Mouse (Mus musculus) liver, adult (tissue): Measurements from ENCODE around the gene Pmf1.
"Not testable (repeated sequence)": the region's sequence is repeated elsewhere in the genome, so short reads cannot be mapped to it uniquely, and the experiment has no call there.

ENCODE experiments used
- GATA4 ChIP-seq: IDR thresholded peaks from 2 replicates; pipeline ENCODE4 v1.6.1; 2014; ENCODE audit warnings: mild to moderate bottlenecking, low read length; ENCODE audit not compliant: insufficient replicate concordance

The Pmf1 gene

DNA sequence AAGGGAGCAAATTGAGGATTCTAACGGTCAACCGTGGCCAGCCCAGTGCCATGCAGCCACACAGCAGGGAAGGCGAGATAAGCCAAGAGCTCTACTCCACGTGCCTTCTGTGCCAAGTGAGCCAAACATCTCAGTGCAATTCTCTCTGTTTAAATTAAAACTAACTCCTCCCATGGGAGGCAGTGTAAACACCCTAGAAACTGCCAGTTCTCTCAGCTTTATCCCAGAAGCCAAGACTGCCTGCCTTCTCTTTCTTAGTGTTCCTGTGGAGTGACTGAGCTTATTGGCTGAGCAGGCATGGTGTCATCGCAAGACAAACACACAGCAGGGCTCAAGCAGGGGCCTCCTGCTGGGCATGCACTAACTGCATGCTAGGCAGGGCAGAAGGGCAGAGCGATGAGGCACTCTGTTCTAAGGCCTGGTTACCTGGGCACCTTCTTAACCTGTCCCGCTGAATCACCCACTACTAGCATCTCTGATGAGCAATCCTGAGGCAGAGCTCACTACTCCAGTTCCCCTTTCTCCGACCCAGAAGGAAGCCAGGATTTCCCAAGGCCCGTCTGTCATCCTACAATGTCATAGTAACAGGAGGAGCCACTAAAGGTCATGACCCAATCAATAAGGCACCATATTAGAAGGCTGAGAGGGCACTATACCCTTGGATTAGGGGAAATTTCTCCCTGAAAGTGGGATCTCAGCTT lies 12.0 kb upstream of the Pmf1 start:
- TF ChIP-seq GATA4: peak; percentile 70; the same call in 1 of the 2 replicates

DNA sequence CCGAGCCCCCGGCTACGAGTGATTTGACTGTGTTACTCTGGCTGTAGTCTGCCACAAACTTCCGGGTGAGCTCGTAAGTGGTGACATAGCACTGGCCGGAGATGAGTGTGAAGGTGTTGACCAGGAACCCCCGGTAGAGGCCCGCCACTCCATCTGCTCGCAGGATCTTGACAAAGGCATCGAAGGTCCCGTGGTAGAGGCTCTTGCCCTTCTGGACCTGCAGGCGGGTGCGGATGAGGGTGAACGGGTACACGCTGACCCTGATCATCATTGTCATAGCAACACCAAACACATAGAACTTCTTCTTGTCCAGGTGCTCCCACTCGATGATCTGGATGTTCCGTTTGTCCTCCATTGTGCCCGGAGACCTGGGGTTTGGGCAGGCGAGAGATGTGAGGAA lies 10.6 kb upstream of the Pmf1 start:
- TF ChIP-seq GATA4: no peak

DNA sequence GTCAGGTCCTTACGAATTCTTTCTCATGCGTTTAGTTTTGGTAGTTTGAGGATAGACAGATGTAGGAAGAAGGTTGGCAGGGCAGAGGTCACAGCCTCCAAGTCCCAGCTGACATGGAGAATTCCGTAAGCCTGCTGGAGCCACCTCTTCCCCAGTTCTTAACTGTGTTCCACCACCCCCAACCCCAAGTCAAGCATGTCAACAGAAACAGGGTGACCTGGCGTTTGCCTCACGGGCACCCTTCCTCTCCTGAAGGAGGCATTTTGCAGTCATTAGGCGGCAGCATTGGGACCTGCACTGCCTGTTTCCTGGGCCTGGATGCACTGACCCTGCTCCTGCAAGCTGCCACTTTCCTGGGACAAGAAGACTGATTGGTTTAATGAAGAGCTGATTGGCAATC lies 7.9 kb upstream of the Pmf1 start:
- TF ChIP-seq GATA4: no peak

DNA sequence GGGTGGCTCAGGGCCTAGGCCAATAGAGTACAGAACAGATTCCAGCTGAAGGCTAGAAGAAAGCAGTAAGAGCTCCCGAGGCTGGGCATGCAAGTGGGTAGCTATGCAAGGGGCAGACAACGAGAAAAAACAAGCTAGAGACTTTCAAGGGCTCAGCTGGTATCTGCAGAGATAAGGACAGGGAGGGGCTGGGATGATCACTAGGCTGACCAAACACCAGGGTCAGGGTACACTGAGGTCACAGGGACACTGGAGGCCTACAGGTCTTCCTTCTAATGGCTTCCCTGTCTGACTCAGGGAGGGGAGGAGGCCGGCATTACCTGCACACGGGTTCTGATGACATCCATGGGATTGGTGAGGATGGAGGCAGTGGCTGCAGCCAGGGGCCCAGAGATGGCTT lies 5.5 kb upstream of the Pmf1 start:
- TF ChIP-seq GATA4: peak; percentile 82; the same call in 1 of the 2 replicates

DNA sequence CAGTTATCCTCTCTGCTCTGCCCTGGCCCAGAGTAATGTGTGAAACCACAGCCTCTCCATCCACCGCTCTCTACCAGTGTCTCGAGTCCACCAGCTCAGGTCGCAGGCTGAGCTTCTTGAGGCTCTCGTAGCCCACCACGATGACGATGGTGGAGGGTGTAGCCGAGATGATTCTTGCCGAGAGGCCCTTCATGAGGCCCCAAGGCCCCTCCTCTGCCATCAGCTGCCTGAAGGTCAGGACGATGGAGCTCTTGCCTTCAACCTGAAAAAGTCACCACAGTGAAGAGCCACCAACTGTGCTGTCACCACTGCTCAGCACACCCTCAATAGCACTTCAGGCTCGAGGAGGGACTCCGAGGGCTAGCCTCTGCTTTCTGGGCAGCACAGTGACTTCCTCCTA lies 2.5 kb upstream of the Pmf1 start:
- TF ChIP-seq GATA4: no peak

DNA sequence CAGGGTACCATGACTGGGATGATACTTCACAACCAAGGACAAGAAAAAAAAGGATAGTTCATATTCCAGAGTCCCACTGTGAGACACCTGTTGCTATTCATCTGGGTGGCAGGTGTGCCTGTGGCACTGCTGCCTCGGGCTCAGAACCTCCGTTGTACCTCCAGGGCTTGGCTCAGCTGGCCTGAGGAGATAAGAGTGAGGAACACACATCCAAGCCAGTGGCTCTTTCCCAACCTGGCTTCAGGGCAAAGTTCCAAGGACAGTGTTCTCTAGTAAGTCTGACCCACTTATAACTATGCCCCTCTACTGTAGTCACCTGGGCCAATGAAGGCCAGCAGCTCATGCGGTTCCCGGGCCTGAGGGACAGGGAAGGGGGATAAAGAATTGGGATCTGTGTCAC lies 1.6 kb upstream of the Pmf1 start:
- TF ChIP-seq GATA4: peak; percentile 96; the same call in 1 of the 2 replicates

DNA sequence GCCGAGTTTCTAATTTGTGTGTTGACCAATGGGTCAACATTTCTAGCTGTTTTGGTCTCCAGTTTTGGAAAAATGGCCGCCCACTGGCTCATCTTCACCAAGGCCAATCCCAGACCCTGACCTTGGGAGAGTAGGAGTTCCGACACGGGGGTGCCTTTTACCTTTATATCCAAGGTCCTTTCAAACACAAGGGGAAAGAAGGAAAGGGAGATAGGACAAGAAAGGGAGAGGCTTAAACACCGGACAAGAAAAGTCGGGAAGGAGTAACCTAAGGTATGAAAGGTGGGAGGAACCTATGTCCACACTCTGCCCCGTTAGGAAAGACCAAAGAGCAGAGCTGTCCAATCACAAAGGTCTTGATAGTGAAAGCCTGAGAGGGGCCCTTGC lies 507 bp upstream of the Pmf1 start:
- TF ChIP-seq GATA4: no peak

DNA sequence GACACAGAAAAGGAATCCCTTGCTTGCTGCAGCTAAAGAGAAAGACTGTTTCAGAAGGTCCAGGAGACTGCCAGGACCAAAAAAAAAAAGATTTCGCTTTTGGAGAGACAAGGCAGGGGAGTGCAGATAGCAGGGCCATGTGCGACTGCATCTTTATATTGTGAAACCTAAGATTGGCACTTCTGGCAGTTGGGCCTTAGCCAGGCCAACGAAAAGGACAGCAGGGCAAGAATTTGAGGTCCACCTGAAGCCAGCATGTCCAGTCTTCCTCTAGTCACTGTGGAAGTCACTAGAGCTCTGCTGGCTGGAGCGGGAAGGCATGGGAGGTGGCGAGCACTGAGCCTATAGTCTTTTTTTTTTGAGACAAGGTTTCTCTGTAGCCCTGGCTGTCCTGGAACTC lies 1.2 kb downstream of the Pmf1 start:
- no peak for TF ChIP-seq GATA4

DNA sequence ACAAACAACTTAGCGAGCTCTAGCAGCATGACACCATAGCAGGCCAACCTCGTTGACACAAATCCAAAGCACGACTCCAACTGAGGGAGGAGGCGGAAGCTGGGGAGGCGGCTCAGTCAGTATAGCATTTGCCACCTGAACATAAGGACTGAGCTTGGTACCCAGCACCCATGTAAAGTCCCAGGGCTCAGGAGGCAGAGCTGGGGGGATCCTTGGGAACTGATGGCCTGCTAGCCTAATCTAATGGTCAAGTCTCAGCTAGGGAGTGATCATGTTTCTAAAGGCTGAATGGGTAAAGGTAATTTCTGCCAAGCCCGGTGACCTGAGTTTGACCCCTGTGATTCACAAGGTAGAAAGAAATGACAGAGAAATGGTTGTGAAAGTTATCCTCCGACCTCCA lies 2.6 kb downstream of the Pmf1 start:
- no peak for TF ChIP-seq GATA4

DNA sequence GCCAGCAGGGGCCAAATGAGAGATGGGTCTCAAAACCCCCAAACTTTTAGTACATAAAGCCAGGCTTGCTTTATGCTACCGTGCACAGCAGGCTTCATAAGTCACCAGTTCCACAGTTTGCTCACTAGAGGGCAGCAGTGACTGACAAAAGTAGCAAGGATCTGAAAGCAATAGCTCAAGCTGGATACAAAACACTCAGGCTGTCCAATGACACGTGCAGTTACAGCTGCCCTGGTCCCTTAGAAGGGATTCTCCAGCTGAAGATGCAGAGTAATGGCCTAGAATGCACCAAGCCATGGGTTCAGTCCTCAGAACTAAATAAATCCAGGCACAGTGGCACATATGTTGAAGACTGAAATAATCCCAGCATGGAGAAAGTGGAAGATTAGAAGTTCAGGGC lies 3.0 kb downstream of the Pmf1 start:
- no peak for TF ChIP-seq GATA4

DNA sequence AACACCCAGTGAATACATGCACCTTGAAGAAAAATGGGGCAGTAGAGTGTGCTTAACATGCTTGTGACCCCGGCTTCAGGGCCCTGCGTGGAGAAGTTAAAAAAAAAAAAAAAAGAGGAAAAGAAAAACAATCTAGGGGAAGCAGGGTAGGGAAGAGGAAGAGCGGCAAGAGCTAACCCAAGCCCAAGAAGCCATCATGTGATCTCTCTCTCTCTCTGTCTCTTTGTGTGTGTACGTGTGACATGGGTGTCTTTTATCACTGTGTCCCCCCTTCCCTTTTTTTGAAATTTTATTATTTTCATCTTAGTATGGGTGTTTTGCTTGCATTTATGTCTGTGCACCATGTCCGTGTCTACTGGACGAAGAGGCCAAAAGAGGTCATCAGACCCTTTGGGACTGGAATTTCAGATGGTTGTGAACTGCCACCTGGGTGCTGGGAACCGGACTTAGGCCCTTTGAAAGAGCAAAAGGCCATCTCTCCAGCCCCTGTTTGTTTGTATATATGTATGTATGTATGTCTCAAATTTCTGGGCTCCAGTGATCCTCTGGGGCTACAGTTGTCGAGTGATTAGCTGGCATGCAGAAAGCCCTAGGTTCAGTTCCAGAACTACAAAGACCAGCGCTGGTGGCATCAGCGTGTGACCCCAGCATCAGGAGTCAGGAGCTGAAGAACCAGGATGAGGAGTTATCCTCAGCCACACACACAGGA lies 6.5 kb downstream of the Pmf1 start:
- no peak for TF ChIP-seq GATA4

DNA sequence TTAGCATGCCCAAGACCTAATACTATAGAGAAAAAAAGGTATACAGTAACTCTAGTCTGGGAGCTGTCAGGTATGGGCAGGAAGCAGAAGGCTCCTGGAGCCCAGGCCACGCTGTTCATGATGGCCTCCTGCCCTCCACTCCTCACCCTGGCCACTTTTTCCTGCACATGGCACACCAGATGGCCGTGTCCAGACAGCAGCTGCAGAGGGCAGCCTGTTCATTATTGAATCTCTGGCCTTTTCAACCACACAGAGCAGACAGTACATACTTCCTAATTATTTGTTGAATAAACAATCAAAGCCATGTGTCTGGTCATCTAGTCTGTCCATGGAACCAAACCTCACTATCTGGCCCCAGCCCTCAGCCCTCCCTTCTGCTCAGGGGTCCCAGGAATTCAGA lies 11.5 kb downstream of the Pmf1 start:
- TF ChIP-seq GATA4: no peak

DNA sequence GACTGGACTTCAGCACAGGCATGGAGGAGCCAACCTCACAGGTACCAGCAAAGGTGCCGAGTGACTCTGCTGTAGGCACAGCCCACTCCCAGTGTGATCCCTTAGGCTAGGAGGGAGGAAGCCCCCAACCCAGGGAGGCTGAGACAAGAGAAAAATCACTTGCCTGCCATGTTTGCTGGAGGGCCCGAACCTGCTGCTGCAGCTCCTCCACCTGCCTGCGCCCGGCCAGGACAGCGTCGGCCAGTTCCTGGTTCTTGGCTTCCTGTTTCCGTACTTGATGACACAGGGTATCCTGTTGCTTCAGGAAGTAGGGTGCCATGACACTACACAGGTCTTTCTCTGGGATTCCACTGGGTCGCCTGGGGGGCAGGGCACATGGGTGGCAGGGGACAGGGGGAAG lies 14.4 kb downstream of the Pmf1 start:
- no peak for TF ChIP-seq GATA4

DNA sequence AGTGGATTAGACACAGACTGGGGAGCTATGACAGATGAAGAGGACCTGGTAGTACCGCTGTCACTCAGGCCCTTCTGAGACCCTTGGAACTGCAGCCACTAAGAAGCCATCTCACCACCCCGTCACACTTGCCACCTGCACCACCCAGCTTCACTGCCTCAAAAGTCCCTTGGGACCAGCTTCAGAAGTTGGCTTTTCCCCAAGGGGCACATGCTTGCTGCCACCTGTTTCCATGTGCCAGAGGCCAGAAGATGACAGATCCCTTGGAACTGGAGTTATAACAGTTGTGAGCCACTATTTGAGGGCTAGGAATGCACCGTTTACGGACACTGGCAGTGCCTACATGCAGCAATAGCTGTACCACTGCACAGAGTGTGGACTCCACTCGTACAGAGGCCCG lies 14.8 kb downstream of the Pmf1 start:
- no peak for TF ChIP-seq GATA4

DNA sequence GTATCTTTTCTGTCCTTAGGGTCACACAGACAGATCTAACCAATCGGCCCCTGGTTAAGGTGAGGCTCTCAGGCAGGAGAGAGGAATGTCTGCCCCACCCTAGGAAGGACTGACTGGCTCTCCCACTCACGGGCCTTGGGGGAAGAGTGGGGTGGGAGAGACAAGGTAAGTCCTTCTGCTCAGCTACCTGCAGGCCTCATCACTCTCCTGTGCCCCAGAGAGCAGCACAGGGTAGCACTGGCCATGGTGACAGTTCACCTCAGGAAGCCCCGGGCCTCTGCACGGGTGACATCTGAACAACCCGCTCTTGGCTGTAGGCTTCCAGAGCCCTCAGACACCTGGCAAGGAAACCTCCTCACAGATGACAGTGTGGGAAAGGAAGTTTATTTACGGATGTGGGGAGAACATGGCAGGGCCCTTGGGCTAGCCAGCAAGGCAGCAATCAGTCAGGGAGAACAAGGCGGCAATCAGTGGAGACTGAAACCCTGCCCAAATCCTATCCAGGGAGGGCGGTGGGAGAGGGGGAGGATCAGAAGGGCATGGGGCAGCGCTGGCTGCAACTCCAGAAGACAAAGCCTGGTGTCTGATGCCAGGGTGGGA lies 16.3 kb downstream of the Pmf1 start:
- TF ChIP-seq GATA4: no peak

DNA sequence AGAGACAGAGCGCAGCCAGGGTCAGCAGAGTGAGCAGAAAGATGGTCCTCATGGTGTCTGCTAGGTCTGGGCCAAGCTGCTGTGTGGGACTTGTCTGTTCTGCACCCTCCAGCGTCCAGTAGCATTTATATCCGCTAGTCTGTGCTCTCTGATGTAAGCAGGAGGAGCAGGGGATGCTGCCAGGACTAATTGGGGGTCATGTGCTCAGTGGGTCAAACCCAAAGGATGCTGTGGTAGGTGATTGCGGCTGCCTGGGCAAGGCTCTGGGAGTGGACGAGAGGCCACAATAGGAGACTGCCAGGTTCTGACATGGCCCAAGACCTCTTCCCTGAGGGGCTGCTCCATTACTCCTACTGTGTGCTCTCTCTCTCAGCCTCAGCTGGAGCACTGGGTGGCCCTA lies 25.8 kb downstream of the Pmf1 start, which contains the start of gene Bglap:
Gene Bglap, minus strand, starts transcription at position 101 of the 400 bp plus-strand sequence.
- no peak for TF ChIP-seq GATA4

DNA sequence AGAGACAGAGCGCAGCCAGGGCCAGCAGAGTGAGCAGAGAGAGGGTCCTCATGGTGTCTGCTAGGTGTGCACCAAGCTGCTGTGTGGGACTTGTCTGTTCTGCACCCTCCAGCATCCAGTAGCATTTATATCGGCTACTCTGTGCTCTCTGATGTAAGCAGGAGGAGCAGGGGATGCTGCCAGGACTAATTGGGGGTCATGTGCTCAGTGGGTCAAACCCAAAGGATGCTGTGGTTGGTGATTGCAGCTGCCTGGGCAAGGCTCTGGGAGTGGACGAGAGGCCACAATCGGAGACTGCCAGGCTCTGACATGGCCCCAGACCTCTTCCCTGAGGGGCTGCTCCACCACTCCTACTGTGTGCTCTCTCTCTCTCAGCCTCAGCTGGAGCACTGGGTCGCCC lies 31.5 kb downstream of the Pmf1 start, which contains the start of gene Bglap2:
Gene Bglap2, minus strand, starts transcription at position 101 of the 400 bp plus-strand sequence.
- not testable (repeated sequence) for TF ChIP-seq GATA4

DNA sequence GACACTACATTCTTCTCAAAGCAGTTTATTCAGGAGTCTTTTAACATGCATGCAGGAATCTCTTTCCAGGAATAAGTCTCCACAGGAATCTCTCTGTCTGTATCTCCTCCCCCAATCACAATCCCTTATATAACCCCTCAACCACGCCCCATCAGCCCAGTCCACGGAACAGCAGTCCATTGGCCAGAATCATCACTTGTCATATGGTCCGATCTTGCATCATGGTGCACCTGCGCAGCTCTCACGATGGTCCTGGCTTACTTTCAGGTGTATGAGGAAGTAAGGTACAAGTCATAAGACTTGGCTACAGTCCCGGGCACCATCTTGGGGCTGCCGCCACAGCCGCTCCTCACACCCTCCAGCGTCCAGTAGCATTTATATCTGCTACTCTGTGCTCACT lies 37.5 kb downstream of the Pmf1 start, which contains the start of gene Bglap3:
Gene Bglap3, minus strand, starts transcription at position 101 of the 400 bp plus-strand sequence.
- TF ChIP-seq GATA4: not testable (repeated sequence)
